Mouse (Mus musculus) right cerebral cortex, adult 18-20 months (tissue): ENCODE results near the gene Rbm17.

Experiments
- DNase-seq: peaks from one replicate; pipeline ENCODE4 v3.0.0; 2022; ENCODE audit warnings: mixed read lengths

The Rbm17 gene

GRCm38 (mm10) chr2:11587996-11588395, 16.0 kb downstream of the Rbm17 start:
- no peak for DNase-seq

GRCm38 (mm10) chr2:11579399-11579798, 24.6 kb downstream of the Rbm17 start:
- DNase-seq, result no peak

GRCm38 (mm10) chr2:11578187-11578586, 25.8 kb downstream of the Rbm17 start:
- no peak for DNase-seq

- no peak for DNase-seq
Measured at GRCm38 (mm10) chr2:11573684-11574083, 30.3 kb downstream of the Rbm17 start.

- no peak for DNase-seq
Measured at GRCm38 (mm10) chr2:11571004-11571535, 32.9 kb downstream of the Rbm17 start.

GRCm38 (mm10) chr2:11568471-11568870, 35.5 kb downstream of the Rbm17 start:
- DNase-seq, result no peak

- peak; percentile 17 for DNase-seq
Measured at GRCm38 (mm10) chr2:11567781-11568362, 36.1 kb downstream of the Rbm17 start.

GRCm38 (mm10) chr2:11566898-11567297, 37.1 kb downstream of the Rbm17 start:
- DNase-seq, result no peak

GRCm38 (mm10) chr2:11566241-11566640, 37.7 kb downstream of the Rbm17 start:
- DNase-seq, result no peak

- no peak for DNase-seq
Measured at GRCm38 (mm10) chr2:11564768-11565167, 39.2 kb downstream of the Rbm17 start.

GRCm38 (mm10) chr2:11563256-11563655, 40.7 kb downstream of the Rbm17 start:
- DNase-seq, result no peak

GRCm38 (mm10) chr2:11558654-11559053, 45.3 kb downstream of the Rbm17 start:
- no peak for DNase-seq

GRCm38 (mm10) chr2:11557244-11557643, 46.7 kb downstream of the Rbm17 start:
- no peak for DNase-seq

GRCm38 (mm10) chr2:11555316-11555715, 48.6 kb downstream of the Rbm17 start:
- no peak for DNase-seq

GRCm38 (mm10) chr2:11553471-11554400, 50.2 kb downstream of the Rbm17 start, which contains the start of gene Pfkfb3:
TSS of gene Pfkfb3 (minus strand) at chr2:11554077.
- DNase-seq, result peak; percentile 79

GRCm38 (mm10) chr2:11552966-11553451, 50.9 kb downstream of the Rbm17 start:
- DNase-seq, result no peak

GRCm38 (mm10) chr2:11552297-11552821, 51.6 kb downstream of the Rbm17 start:
- DNase-seq, result no peak

- no peak for DNase-seq
Measured at GRCm38 (mm10) chr2:11551726-11552125, 52.2 kb downstream of the Rbm17 start.

- no peak for DNase-seq
Measured at GRCm38 (mm10) chr2:11548508-11548907, 55.4 kb downstream of the Rbm17 start.

- DNase-seq, result no peak
Measured at GRCm38 (mm10) chr2:11547609-11548008, 56.3 kb downstream of the Rbm17 start.

GRCm38 (mm10) chr2:11546091-11546490, 57.9 kb downstream of the Rbm17 start:
- DNase-seq, result no peak

GRCm38 (mm10) chr2:11545380-11545779, 58.6 kb downstream of the Rbm17 start:
- DNase-seq, result no peak

GRCm38 (mm10) chr2:11544342-11544741, 59.6 kb downstream of the Rbm17 start:
- no peak for DNase-seq
